Mouse (Mus musculus) spleen, postnatal 10 days (tissue): Measurements from ENCODE around the gene Brap.
A peak's percentile ranks its signal among the peaks of the same experiment; 100 is the strongest.
"Not testable (repeated sequence)": the region's sequence is repeated elsewhere in the genome, so short reads cannot be mapped to it uniquely, and the experiment has no call there.

ENCODE experiments used
- DNase-seq, 2 experiments: peaks; one replicate each; pipeline ENCODE4 v3.0.0; 2021 to 2022; ENCODE audit warnings: low spot score in 2 of 2

The Brap gene

GRCm38 (mm10) chr5:121660059-121660896 is at the start of gene Brap, which contains the start of gene Acad10:
TSS of gene Brap (plus strand) at chr5:121660563.
TSS of gene Acad10 (minus strand) at chr5:121660514.
- peak; percentile 92 to 95 for DNase-seq

- no peak for DNase-seq
These were observed 48.3 kb upstream of the Brap start for GRCm38 (mm10) chr5:121612036-121612435.

GRCm38 (mm10) chr5:121614921-121615320 is 45.4 kb upstream of the Brap start:
- DNase-seq: not testable (repeated sequence)

GRCm38 (mm10) chr5:121618592-121619513 is 41.5 kb upstream of the Brap start, which contains the start of gene Acad12:
TSS of gene Acad12 (minus strand) at chr5:121618938.
- peak; percentile 76 to 84 for DNase-seq

GRCm38 (mm10) chr5:121621102-121621501 is 39.3 kb upstream of the Brap start:
- no peak for DNase-seq

- no peak for DNase-seq
These were observed 37.1 kb upstream of the Brap start for GRCm38 (mm10) chr5:121623241-121623640.

- peak; percentile 77 to 89 for DNase-seq
These were observed 32.5 kb upstream of the Brap start for GRCm38 (mm10) chr5:121627871-121628270.

GRCm38 (mm10) chr5:121631106-121631647 is 29.2 kb upstream of the Brap start:
- peak in 1 of 2 experiments; percentile 58 for DNase-seq

- no peak for DNase-seq
These were observed 27.6 kb upstream of the Brap start for GRCm38 (mm10) chr5:121632804-121633203.

GRCm38 (mm10) chr5:121634668-121635067 is 25.7 kb upstream of the Brap start:
- DNase-seq: no peak

GRCm38 (mm10) chr5:121637296-121637695 is 23.1 kb upstream of the Brap start:
- DNase-seq: no peak

- no peak for DNase-seq
These were observed 20.8 kb upstream of the Brap start for GRCm38 (mm10) chr5:121639601-121640000.

GRCm38 (mm10) chr5:121649134-121649533 is 11.2 kb upstream of the Brap start:
- no peak for DNase-seq

GRCm38 (mm10) chr5:121654526-121654925 is 5.8 kb upstream of the Brap start:
- no peak for DNase-seq

GRCm38 (mm10) chr5:121656866-121657265 is 3.5 kb upstream of the Brap start:
- DNase-seq: not testable (repeated sequence)

GRCm38 (mm10) chr5:121657656-121658055 is 2.7 kb upstream of the Brap start:
- DNase-seq: not testable (repeated sequence)

- peak in 1 of 2 experiments; percentile 54 for DNase-seq
These were observed 513 bp downstream of the Brap start for GRCm38 (mm10) chr5:121660897-121661254.

GRCm38 (mm10) chr5:121661494-121661893 is 1.1 kb downstream of the Brap start:
- DNase-seq: no peak

- DNase-seq: no peak
These were observed 3.1 kb downstream of the Brap start for GRCm38 (mm10) chr5:121663456-121663855.

- no peak for DNase-seq
These were observed 3.7 kb downstream of the Brap start for GRCm38 (mm10) chr5:121664078-121664477.

GRCm38 (mm10) chr5:121664971-121665370 is 4.6 kb downstream of the Brap start:
- DNase-seq: no peak

GRCm38 (mm10) chr5:121667067-121667466 is 6.7 kb downstream of the Brap start:
- DNase-seq: no peak
